Mouse (Mus musculus) layer of hippocampus, adult 11-12 months (tissue): ENCODE data around the gene Nrxn3.

Experiments used
- DNase-seq: peaks from one replicate; pipeline ENCODE4 v3.0.0; 2022; ENCODE audit warnings: low spot score

Nrxn3 gene

GRCm38 (mm10) chr12:89049279-89049678, 326.6 kb downstream of the Nrxn3 start:
- peak; percentile 20 for DNase-seq

GRCm38 (mm10) chr12:89049686-89050085, 327.0 kb downstream of the Nrxn3 start:
- no peak for DNase-seq

GRCm38 (mm10) chr12:89072436-89072835, 349.8 kb downstream of the Nrxn3 start:
- no peak for DNase-seq

- no peak for DNase-seq
These were observed 350.6 kb downstream of the Nrxn3 start for GRCm38 (mm10) chr12:89073167-89073743.

GRCm38 (mm10) chr12:89074551-89075295, 352.0 kb downstream of the Nrxn3 start:
- peak; percentile 27 for DNase-seq

GRCm38 (mm10) chr12:89093806-89094479, 371.3 kb downstream of the Nrxn3 start:
- peak; percentile 32 for DNase-seq

- DNase-seq: peak; percentile 28
These were observed 374.9 kb downstream of the Nrxn3 start for GRCm38 (mm10) chr12:89097561-89097960.

GRCm38 (mm10) chr12:89106029-89106733, 383.5 kb downstream of the Nrxn3 start:
- DNase-seq: peak; percentile 86

- no peak for DNase-seq
These were observed 384.4 kb downstream of the Nrxn3 start for GRCm38 (mm10) chr12:89106881-89107584.

- no peak for DNase-seq
These were observed 387.2 kb downstream of the Nrxn3 start for GRCm38 (mm10) chr12:89109779-89110335.

GRCm38 (mm10) chr12:89128602-89129001, 405.9 kb downstream of the Nrxn3 start:
- no peak for DNase-seq

- peak; percentile 58 for DNase-seq
These were observed 406.6 kb downstream of the Nrxn3 start for GRCm38 (mm10) chr12:89129139-89129907.

GRCm38 (mm10) chr12:89134333-89134732, 411.7 kb downstream of the Nrxn3 start:
- no peak for DNase-seq

- DNase-seq: no peak
These were observed 412.2 kb downstream of the Nrxn3 start for GRCm38 (mm10) chr12:89134774-89135307.

- no peak for DNase-seq
These were observed 426.3 kb downstream of the Nrxn3 start for GRCm38 (mm10) chr12:89148974-89149411.

GRCm38 (mm10) chr12:89149455-89149854, 426.8 kb downstream of the Nrxn3 start:
- no peak for DNase-seq

- no peak for DNase-seq
These were observed 433.5 kb downstream of the Nrxn3 start for GRCm38 (mm10) chr12:89156086-89156757.

GRCm38 (mm10) chr12:89159353-89159752, 436.7 kb downstream of the Nrxn3 start:
- no peak for DNase-seq

GRCm38 (mm10) chr12:89174306-89175159, 451.9 kb downstream of the Nrxn3 start:
- no peak for DNase-seq
